Mouse (Mus musculus) liver, adult 2 months (tissue): ENCODE results near the gene Amigo1.

Source experiments
- CTCF ChIP-seq: fragments of 200-500 bp; IDR thresholded peaks from 2 replicates; pipeline ENCODE4 v1.5.1; 2011; ENCODE audit warnings: low read depth, low read length, control low read depth
- POLR2A ChIP-seq: fragments of 200-500 bp; IDR thresholded peaks from 2 replicates; pipeline ENCODE4 v1.6.1; 2011; ENCODE audit warnings: low read length, control low read depth; ENCODE audit not compliant: insufficient read depth; ENCODE audit errors: extremely low read depth

GRCm38 (mm10) chr3:108188716-108189490 lies 2.8 kb downstream of the Amigo1 start:
- TF ChIP-seq CTCF (no peak), POLR2A (no peak)
